Mouse (Mus musculus): Measurements from ENCODE around the gene B9d1. TPM values are rescaled to one million over a fixed set of nuclear protein-coding genes. Genes with fewer than 3 reads are reported as not detected.

B9d1 gene
- polyA plus RNA-seq, 1 experiment from 2014 or later = 34.4 TPM

GRCm38 (mm10) chr11:61494129-61494997 is 10.6 kb upstream of the B9d1 start, which contains the start of gene Mapk7:
TSS of gene Mapk7 (minus strand) at chr11:61494406.
- Histone ChIP-seq H3K4me3 (ENCODE audit: low read depth, low read length) (peak within 1 kb of the TSS; percentile 89), H3K9ac (ENCODE audit: low read length) (peak within 1 kb of the TSS; percentile 85), H3K27ac (ENCODE audit: low read depth) (peak within 1 kb of the TSS; percentile 79), H3K4me2 (ENCODE audit: low read length) (peak within 1 kb of the TSS; percentile 59), H3K36me3 (ENCODE audit: control insufficient read depth, insufficient read depth, low read length) (peaks cover 34% of the 10 kb centered on the region), H3K27me3 (replicated peaks; ENCODE audit: control insufficient read depth, insufficient read depth, low read length) (no peaks in the 10 kb centered on the region), H3K9me3 (ENCODE audit: control insufficient read depth, low read length) (no peaks in the 10 kb centered on the region), H3K4me1 (replicated peaks; ENCODE audit: control insufficient read depth, insufficient read depth, low read length) (peaks cover 16% of the 10 kb centered on the region)
- DNase-seq (ENCODE audit: low spot score) (peak; percentile 99), ATAC-seq (replicated peaks; ENCODE audit: low FRiP score, low TSS enrichment, low read depth) (peak; percentile 96)
- under 1% methylated on average over 60 of the region's 62 CpGs for WGBS

GRCm38 (mm10) chr11:61495528-61495927 is 9.4 kb upstream of the B9d1 start:
- Histone ChIP-seq H3K27me3 (replicated peaks; ENCODE audit: control insufficient read depth, insufficient read depth, low read length) (no peaks in the 10 kb centered on the region), H3K36me3 (ENCODE audit: control insufficient read depth, insufficient read depth, low read length) (peaks cover 23% of the 10 kb centered on the region), H3K4me1 (replicated peaks; ENCODE audit: control insufficient read depth, insufficient read depth, low read length) (peaks cover 16% of the 10 kb centered on the region), H3K4me2 (ENCODE audit: low read length) (no peak overlapping the region), H3K4me3 (ENCODE audit: low read depth, low read length) (no peak overlapping the region), H3K9ac (ENCODE audit: low read length) (no peak overlapping the region), H3K27ac (ENCODE audit: low read depth) (peak overlapping the region; percentile 79), H3K9me3 (ENCODE audit: control insufficient read depth, low read length) (no peaks in the 10 kb centered on the region)
- DNase-seq (ENCODE audit: low spot score) (no peak), ATAC-seq (replicated peaks; ENCODE audit: low FRiP score, low TSS enrichment, low read depth) (no peak)
- WGBS = 81% methylated on average over 2 of the region's 2 CpGs

GRCm38 (mm10) chr11:61497490-61497889 is 7.5 kb upstream of the B9d1 start:
- Histone ChIP-seq H3K27ac (ENCODE audit: low read depth) (no peak overlapping the region), H3K4me3 (ENCODE audit: low read depth, low read length) (no peak overlapping the region), H3K36me3 (ENCODE audit: control insufficient read depth, insufficient read depth, low read length) (peaks cover 3% of the 10 kb centered on the region; the same call in 1 of the 2 replicates), H3K9ac (ENCODE audit: low read length) (no peak overlapping the region), H3K4me1 (replicated peaks; ENCODE audit: control insufficient read depth, insufficient read depth, low read length) (peaks cover 15% of the 10 kb centered on the region), H3K27me3 (replicated peaks; ENCODE audit: control insufficient read depth, insufficient read depth, low read length) (no peaks in the 10 kb centered on the region), H3K4me2 (ENCODE audit: low read length) (no peak overlapping the region), H3K9me3 (ENCODE audit: control insufficient read depth, low read length) (no peaks in the 10 kb centered on the region)
- WGBS = 74% methylated on average over 1 of the region's 1 CpGs
- DNase-seq (ENCODE audit: low spot score) (no peak), ATAC-seq (replicated peaks; ENCODE audit: low FRiP score, low TSS enrichment, low read depth) (no peak)

- DNase-seq (ENCODE audit: low spot score) = no peak
- no peak for ATAC-seq (replicated peaks; ENCODE audit: low FRiP score, low TSS enrichment, low read depth)
- Histone ChIP-seq H3K27ac (ENCODE audit: low read depth) (no peak overlapping the region), H3K27me3 (replicated peaks; ENCODE audit: control insufficient read depth, insufficient read depth, low read length) (no peaks in the 10 kb centered on the region), H3K9ac (ENCODE audit: low read length) (no peak overlapping the region), H3K4me1 (replicated peaks; ENCODE audit: control insufficient read depth, insufficient read depth, low read length) (peaks cover 7% of the 10 kb centered on the region; the same call in 1 of the 2 replicates), H3K9me3 (ENCODE audit: control insufficient read depth, low read length) (no peaks in the 10 kb centered on the region), H3K36me3 (ENCODE audit: control insufficient read depth, insufficient read depth, low read length) (no peaks in the 10 kb centered on the region), H3K4me3 (ENCODE audit: low read depth, low read length) (no peak overlapping the region), H3K4me2 (ENCODE audit: low read length) (no peak overlapping the region)
- 71% methylated on average over 6 of the region's 6 CpGs for whole genome bisulfite sequencing
Observed at GRCm38 (mm10) chr11:61498736-61499504, 6.0 kb upstream of the B9d1 start.

- H3K27ac ChIP-seq (ENCODE audit: low read depth) = no peak overlapping the region
- no peaks in the 10 kb centered on the region for H3K9me3 ChIP-seq (ENCODE audit: control insufficient read depth, low read length)
- H3K4me1 ChIP-seq (replicated peaks; ENCODE audit: control insufficient read depth, insufficient read depth, low read length) = 0 out of 2 replicates have a peak, but pooled peaks cover 5% of the 10 kb centered on the region
- H3K27me3 ChIP-seq (replicated peaks; ENCODE audit: control insufficient read depth, insufficient read depth, low read length) = no peaks in the 10 kb centered on the region
- WGBS = 76% methylated on average over 8 of the region's 8 CpGs
- no peak overlapping the region for H3K4me2 ChIP-seq (ENCODE audit: low read length)
- ATAC-seq (replicated peaks; ENCODE audit: low FRiP score, low TSS enrichment, low read depth) (no peak), DNase-seq (ENCODE audit: low spot score) (no peak)
- H3K9ac ChIP-seq (ENCODE audit: low read length) = no peak overlapping the region
- no peaks in the 10 kb centered on the region for H3K36me3 ChIP-seq (ENCODE audit: control insufficient read depth, insufficient read depth, low read length)
- H3K4me3 ChIP-seq (ENCODE audit: low read depth, low read length) = no peak overlapping the region
Observed at GRCm38 (mm10) chr11:61503933-61504332, 1.0 kb upstream of the B9d1 start.

GRCm38 (mm10) chr11:61514953-61515352 is 10.0 kb downstream of the B9d1 start:
- ATAC-seq (replicated peaks; ENCODE audit: low FRiP score, low TSS enrichment, low read depth) (no peak), DNase-seq (ENCODE audit: low spot score) (no peak)
- WGBS = 35% methylated on average over 3 of the region's 3 CpGs
- Histone ChIP-seq H3K36me3 (ENCODE audit: control insufficient read depth, insufficient read depth, low read length) (peaks cover 35% of the 10 kb centered on the region), H3K4me1 (replicated peaks; ENCODE audit: control insufficient read depth, insufficient read depth, low read length) (no peaks in the 10 kb centered on the region), H3K4me2 (ENCODE audit: low read length) (no peak overlapping the region), H3K4me3 (ENCODE audit: low read depth, low read length) (no peak overlapping the region), H3K9ac (ENCODE audit: low read length) (no peak overlapping the region), H3K9me3 (ENCODE audit: control insufficient read depth, low read length) (no peaks in the 10 kb centered on the region), H3K27me3 (replicated peaks; ENCODE audit: control insufficient read depth, insufficient read depth, low read length) (no peaks in the 10 kb centered on the region), H3K27ac (ENCODE audit: low read depth) (no peak overlapping the region)

GRCm38 (mm10) chr11:61517971-61518370 is 13.0 kb downstream of the B9d1 start:
- Histone ChIP-seq H3K9me3 (ENCODE audit: control insufficient read depth, low read length) (no peaks in the 10 kb centered on the region), H3K4me2 (ENCODE audit: low read length) (no peak overlapping the region), H3K27me3 (replicated peaks; ENCODE audit: control insufficient read depth, insufficient read depth, low read length) (no peaks in the 10 kb centered on the region), H3K27ac (ENCODE audit: low read depth) (no peak overlapping the region), H3K36me3 (ENCODE audit: control insufficient read depth, insufficient read depth, low read length) (peaks cover 59% of the 10 kb centered on the region), H3K9ac (ENCODE audit: low read length) (no peak overlapping the region), H3K4me3 (ENCODE audit: low read depth, low read length) (no peak overlapping the region), H3K4me1 (replicated peaks; ENCODE audit: control insufficient read depth, insufficient read depth, low read length) (no peaks in the 10 kb centered on the region)
- WGBS = 90% methylated on average over 1 of the region's 1 CpGs
- DNase-seq (ENCODE audit: low spot score) (no peak), ATAC-seq (replicated peaks; ENCODE audit: low FRiP score, low TSS enrichment, low read depth) (no peak)

GRCm38 (mm10) chr11:61518871-61519270 is 13.9 kb downstream of the B9d1 start:
- ATAC-seq (replicated peaks; ENCODE audit: low FRiP score, low TSS enrichment, low read depth) = no peak
- H3K27me3 ChIP-seq (replicated peaks; ENCODE audit: control insufficient read depth, insufficient read depth, low read length) = no peaks in the 10 kb centered on the region
- no peak overlapping the region for H3K4me3 ChIP-seq (ENCODE audit: low read depth, low read length)
- H3K4me1 ChIP-seq (replicated peaks; ENCODE audit: control insufficient read depth, insufficient read depth, low read length) = no peaks in the 10 kb centered on the region
- no peak overlapping the region for H3K27ac ChIP-seq (ENCODE audit: low read depth)
- H3K9me3 ChIP-seq (ENCODE audit: control insufficient read depth, low read length) = no peaks in the 10 kb centered on the region
- DNase-seq (ENCODE audit: low spot score) = no peak
- H3K4me2 ChIP-seq (ENCODE audit: low read length) = no peak overlapping the region
- H3K9ac ChIP-seq (ENCODE audit: low read length) = no peak overlapping the region
- WGBS = 94% methylated on average over 3 of the region's 3 CpGs
- H3K36me3 ChIP-seq (ENCODE audit: control insufficient read depth, insufficient read depth, low read length) = peaks cover 62% of the 10 kb centered on the region

Data from intestine, embryonic 14.5 days (tissue).